Mouse (Mus musculus): Measurements from ENCODE around the gene Sectm1b. TPM values are rescaled to one million over a fixed set of nuclear protein-coding genes. Genes with fewer than 3 reads are reported as not detected.
"Not testable (repeated sequence)": the region's sequence is repeated elsewhere in the genome, so short reads cannot be mapped to it uniquely, and the experiment has no call there.

The Sectm1b gene
- polyA plus RNA-seq, 1 experiment from 2014 or later = not detected

DNA sequence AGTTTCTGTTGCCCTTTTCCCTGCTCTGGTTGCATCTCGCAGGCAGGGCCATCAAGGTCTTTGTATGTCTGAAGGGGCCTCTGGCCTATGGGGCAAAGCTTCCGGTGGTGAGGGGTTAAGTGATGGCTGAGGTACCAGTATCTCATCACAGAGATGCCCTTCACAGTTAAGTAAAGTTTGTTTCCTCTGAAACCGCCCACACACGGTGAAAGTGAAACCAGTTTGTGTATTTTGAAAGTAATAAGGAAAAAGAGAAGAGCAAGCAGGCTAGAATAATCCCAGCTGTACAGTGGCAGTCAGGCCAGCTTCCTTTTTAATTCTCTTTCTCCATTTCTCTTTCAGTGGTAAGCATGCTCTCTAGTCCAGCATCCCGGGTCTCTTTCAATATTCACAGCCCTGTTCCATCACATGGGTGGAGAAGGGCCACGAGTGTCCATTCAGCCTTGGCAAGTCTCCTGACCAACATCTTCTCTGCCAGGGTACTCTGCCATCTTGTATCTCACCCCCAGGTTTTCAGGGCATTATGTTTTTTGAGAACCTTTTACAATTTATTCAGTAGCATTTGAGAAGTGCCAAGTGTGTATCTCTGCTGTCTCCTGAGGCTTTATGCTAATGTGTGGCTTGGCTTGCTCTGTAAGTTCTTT is 19.6 kb upstream of the Sectm1b start:
- DNase-seq (ENCODE audit: low spot score) = no peak
- no peaks in the 10 kb centered on the region for H3K4me1 ChIP-seq (ENCODE audit: control insufficient read depth, insufficient read depth, low read length)
- H3K4me2 ChIP-seq (ENCODE audit: low read depth, severe bottlenecking) = no peak overlapping the region
- no peak overlapping the region for H3K9ac ChIP-seq (ENCODE audit: low read length)
- no peak overlapping the region for H3K27ac ChIP-seq (replicated peaks; ENCODE audit: low read depth, low read length)
- WGBS = 88% methylated on average over 6 of the region's 6 CpGs
- H3K27me3 ChIP-seq (ENCODE audit: control insufficient read depth, insufficient read depth, low read length) = no peaks in the 10 kb centered on the region
- H3K9me3 ChIP-seq (ENCODE audit: control insufficient read depth, low read length) = no peaks in the 10 kb centered on the region
- no peaks in the 10 kb centered on the region for H3K36me3 ChIP-seq (ENCODE audit: control insufficient read depth, insufficient read depth, low read length)
- no peak for ATAC-seq (ENCODE audit: insufficient number of reproducible peaks, low FRiP score, low TSS enrichment, low read depth)
- H3K4me3 ChIP-seq (ENCODE audit: low read depth, low read length) = no peak overlapping the region

GRCm38 (mm10) chr11:121082250-121082649 is 18.9 kb upstream of the Sectm1b start:
- no peak for DNase-seq (ENCODE audit: low spot score)

DNA sequence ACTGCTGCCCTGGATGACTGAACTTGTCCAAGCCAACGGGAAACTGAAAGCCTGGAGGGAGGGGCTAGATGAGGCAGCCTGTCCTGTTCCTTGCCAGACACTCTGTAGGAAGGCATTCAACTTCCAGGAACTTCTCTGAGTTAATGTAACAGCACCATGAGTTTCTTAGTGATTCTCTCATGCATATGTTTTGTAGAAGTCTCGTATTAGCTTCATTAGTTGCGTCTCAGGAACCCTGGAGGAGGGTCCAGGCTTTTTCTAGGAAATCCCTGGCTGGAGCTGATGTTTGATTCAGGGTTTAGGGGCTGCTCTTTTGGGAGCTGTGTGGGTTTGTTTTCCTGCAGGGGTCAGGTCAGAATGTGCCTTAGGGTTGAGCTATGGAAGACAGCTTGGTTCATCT is 17.8 kb upstream of the Sectm1b start, which contains the start of gene Sectm1a:
Sectm1a (minus strand) TSS at position 101 of the 400 bp plus-strand sequence.
- WGBS = 72% methylated on average over 3 of the region's 3 CpGs
- no peak within 1 kb of the TSS for H3K4me2 ChIP-seq (ENCODE audit: low read depth, severe bottlenecking)
- H3K9me3 ChIP-seq (ENCODE audit: control insufficient read depth, low read length) = no peaks in the 10 kb centered on the region
- no peak within 1 kb of the TSS for H3K4me3 ChIP-seq (ENCODE audit: low read depth, low read length)
- H3K9ac ChIP-seq (ENCODE audit: low read length) = no peak within 1 kb of the TSS
- H3K4me1 ChIP-seq (ENCODE audit: control insufficient read depth, insufficient read depth, low read length) = no peaks in the 10 kb centered on the region
- H3K36me3 ChIP-seq (ENCODE audit: control insufficient read depth, insufficient read depth, low read length) = no peaks in the 10 kb centered on the region
- ATAC-seq (ENCODE audit: insufficient number of reproducible peaks, low FRiP score, low TSS enrichment, low read depth) (no peak), DNase-seq (ENCODE audit: low spot score) (no peak)
- H3K27ac ChIP-seq (replicated peaks; ENCODE audit: low read depth, low read length) = no peak within 1 kb of the TSS
- H3K27me3 ChIP-seq (ENCODE audit: control insufficient read depth, insufficient read depth, low read length) = no peaks in the 10 kb centered on the region

More at GRCm38 (mm10) chr11:121082250-121082649, 18.9 kb upstream of the Sectm1b start:
- H3K4me1 ChIP-seq (ENCODE audit: control insufficient read depth, insufficient read depth, low read length) = no peaks in the 10 kb centered on the region
- no peak overlapping the region for H3K4me2 ChIP-seq (ENCODE audit: low read depth, severe bottlenecking)
- H3K27ac ChIP-seq (replicated peaks; ENCODE audit: low read depth, low read length) = no peak overlapping the region
- ATAC-seq (ENCODE audit: insufficient number of reproducible peaks, low FRiP score, low TSS enrichment, low read depth) = no peak
- 80% methylated on average over 3 of the region's 3 CpGs for WGBS
- H3K27me3 ChIP-seq (ENCODE audit: control insufficient read depth, insufficient read depth, low read length) = no peaks in the 10 kb centered on the region
- H3K4me3 ChIP-seq (ENCODE audit: low read depth, low read length) = no peak overlapping the region
- H3K36me3 ChIP-seq (ENCODE audit: control insufficient read depth, insufficient read depth, low read length) = no peaks in the 10 kb centered on the region
- no peaks in the 10 kb centered on the region for H3K9me3 ChIP-seq (ENCODE audit: control insufficient read depth, low read length)
- no peak overlapping the region for H3K9ac ChIP-seq (ENCODE audit: low read length)

DNA sequence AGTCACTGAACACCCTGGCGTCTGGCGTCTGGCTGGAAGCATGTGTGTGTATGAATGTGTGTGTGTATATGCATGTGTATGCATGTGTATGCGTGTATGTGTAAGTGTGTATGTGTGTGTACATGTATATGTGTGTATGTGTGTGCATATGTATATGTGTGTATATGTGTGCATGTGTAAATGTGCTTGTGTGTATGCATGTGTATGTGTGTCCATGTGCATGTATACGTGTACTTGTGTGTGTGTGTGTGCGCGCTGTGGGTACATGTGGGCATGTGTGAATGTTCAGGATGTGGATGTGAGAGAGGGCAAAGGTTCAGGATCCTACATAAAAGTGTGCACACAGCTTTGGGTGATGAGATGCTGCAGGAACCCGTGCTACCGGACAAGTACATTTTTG is 17.0 kb upstream of the Sectm1b start:
- Histone ChIP-seq H3K9ac (ENCODE audit: low read length) (no peak overlapping the region), H3K36me3 (ENCODE audit: control insufficient read depth, insufficient read depth, low read length) (no peaks in the 10 kb centered on the region), H3K9me3 (ENCODE audit: control insufficient read depth, low read length) (no peaks in the 10 kb centered on the region), H3K4me1 (ENCODE audit: control insufficient read depth, insufficient read depth, low read length) (no peaks in the 10 kb centered on the region), H3K27ac (replicated peaks; ENCODE audit: low read depth, low read length) (no peak overlapping the region), H3K4me3 (ENCODE audit: low read depth, low read length) (no peak overlapping the region), H3K27me3 (ENCODE audit: control insufficient read depth, insufficient read depth, low read length) (no peaks in the 10 kb centered on the region), H3K4me2 (ENCODE audit: low read depth, severe bottlenecking) (no peak overlapping the region)
- ATAC-seq (ENCODE audit: insufficient number of reproducible peaks, low FRiP score, low TSS enrichment, low read depth) = no peak
- WGBS = 96% methylated on average over 8 of the region's 8 CpGs
- no peak for DNase-seq (ENCODE audit: low spot score)

DNA sequence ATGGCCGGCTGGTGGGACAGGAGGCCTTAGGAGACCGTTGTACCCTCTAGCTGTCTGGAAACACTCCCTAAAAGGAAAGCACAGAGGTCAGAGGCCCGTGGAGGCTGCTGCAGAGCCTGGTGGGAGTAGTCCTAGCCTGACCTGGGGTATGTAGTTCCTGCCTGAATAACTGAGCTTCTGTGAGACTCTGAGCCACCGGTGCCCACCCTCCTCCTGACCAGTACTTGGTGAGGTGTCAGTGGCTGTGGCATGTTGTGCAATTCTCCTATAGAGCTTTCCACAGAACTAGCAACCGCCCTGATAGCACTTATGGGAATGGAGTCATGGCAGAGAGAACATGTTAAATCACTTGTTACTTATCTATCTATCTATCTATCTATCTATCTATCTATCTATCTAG is 12.3 kb upstream of the Sectm1b start:
- Histone ChIP-seq H3K36me3 (ENCODE audit: control insufficient read depth, insufficient read depth, low read length) (no peaks in the 10 kb centered on the region), H3K4me2 (ENCODE audit: low read depth, severe bottlenecking) (no peak overlapping the region), H3K9me3 (ENCODE audit: control insufficient read depth, low read length) (no peaks in the 10 kb centered on the region), H3K27ac (replicated peaks; ENCODE audit: low read depth, low read length) (no peak overlapping the region), H3K4me3 (ENCODE audit: low read depth, low read length) (no peak overlapping the region), H3K9ac (ENCODE audit: low read length) (no peak overlapping the region), H3K27me3 (ENCODE audit: control insufficient read depth, insufficient read depth, low read length) (no peaks in the 10 kb centered on the region), H3K4me1 (ENCODE audit: control insufficient read depth, insufficient read depth, low read length) (no peaks in the 10 kb centered on the region)
- ATAC-seq (ENCODE audit: insufficient number of reproducible peaks, low FRiP score, low TSS enrichment, low read depth) (no peak), DNase-seq (ENCODE audit: low spot score) (no peak)
- 83% methylated on average over 5 of the region's 5 CpGs for WGBS

GRCm38 (mm10) chr11:121069662-121070061 is 6.3 kb upstream of the Sectm1b start:
- not testable (repeated sequence) for DNase-seq (ENCODE audit: low spot score); H3K9ac ChIP-seq (ENCODE audit: low read length); H3K4me3 ChIP-seq (ENCODE audit: low read depth, low read length); H3K36me3 ChIP-seq (ENCODE audit: control insufficient read depth, insufficient read depth, low read length); ATAC-seq (ENCODE audit: insufficient number of reproducible peaks, low FRiP score, low TSS enrichment, low read depth); H3K27me3 ChIP-seq (ENCODE audit: control insufficient read depth, insufficient read depth, low read length); H3K27ac ChIP-seq (replicated peaks; ENCODE audit: low read depth, low read length); H3K4me2 ChIP-seq (ENCODE audit: low read depth, severe bottlenecking); H3K9me3 ChIP-seq (ENCODE audit: control insufficient read depth, low read length); H3K4me1 ChIP-seq (ENCODE audit: control insufficient read depth, insufficient read depth, low read length)
- WGBS = 91% methylated on average over 11 of the region's 16 CpGs

- H3K4me3 ChIP-seq (ENCODE audit: low read depth, low read length) = no peak overlapping the region
- WGBS = 95% methylated on average over 2 of the region's 2 CpGs
- H3K4me2 ChIP-seq (ENCODE audit: low read depth, severe bottlenecking) = no peak overlapping the region
- H3K27ac ChIP-seq (replicated peaks; ENCODE audit: low read depth, low read length) = no peak overlapping the region
- H3K9ac ChIP-seq (ENCODE audit: low read length) = no peak overlapping the region
- no peaks in the 10 kb centered on the region for H3K9me3 ChIP-seq (ENCODE audit: control insufficient read depth, low read length)
- no peaks in the 10 kb centered on the region for H3K27me3 ChIP-seq (ENCODE audit: control insufficient read depth, insufficient read depth, low read length)
- ATAC-seq (ENCODE audit: insufficient number of reproducible peaks, low FRiP score, low TSS enrichment, low read depth) (no peak), DNase-seq (ENCODE audit: low spot score) (no peak)
- H3K36me3 ChIP-seq (ENCODE audit: control insufficient read depth, insufficient read depth, low read length) = no peaks in the 10 kb centered on the region
- H3K4me1 ChIP-seq (ENCODE audit: control insufficient read depth, insufficient read depth, low read length) = no peaks in the 10 kb centered on the region
Observed at GRCm38 (mm10) chr11:121067895-121068294, 4.5 kb upstream of the Sectm1b start.

DNA sequence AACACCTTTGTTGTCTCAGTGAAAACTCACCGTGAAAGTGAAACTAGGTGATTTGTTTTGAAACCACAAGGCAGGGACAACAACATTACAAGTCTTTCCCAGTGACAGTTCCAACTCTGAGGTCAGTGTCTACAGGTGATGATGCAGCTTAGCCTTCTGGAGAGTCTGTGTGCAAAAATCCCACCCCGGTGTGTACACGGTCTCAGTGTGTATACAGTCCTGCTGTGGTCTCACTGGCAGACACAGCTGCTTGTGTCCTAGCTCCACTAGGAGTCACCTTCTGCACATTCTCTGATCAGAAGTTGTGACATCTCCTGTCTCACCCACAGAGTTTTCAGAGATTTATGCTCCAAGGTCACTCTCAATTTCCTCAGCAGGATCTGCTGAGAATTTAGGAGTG is 828 bp upstream of the Sectm1b start:
- ATAC-seq (ENCODE audit: insufficient number of reproducible peaks, low FRiP score, low TSS enrichment, low read depth) = no peak
- no peak for DNase-seq (ENCODE audit: low spot score)
- H3K4me1 ChIP-seq (ENCODE audit: control insufficient read depth, insufficient read depth, low read length) = no peaks in the 10 kb centered on the region
- H3K36me3 ChIP-seq (ENCODE audit: control insufficient read depth, insufficient read depth, low read length) = no peaks in the 10 kb centered on the region
- H3K9me3 ChIP-seq (ENCODE audit: control insufficient read depth, low read length) = no peaks in the 10 kb centered on the region
- no peak overlapping the region for H3K27ac ChIP-seq (replicated peaks; ENCODE audit: low read depth, low read length)
- H3K4me3 ChIP-seq (ENCODE audit: low read depth, low read length) = no peak overlapping the region
- no peaks in the 10 kb centered on the region for H3K27me3 ChIP-seq (ENCODE audit: control insufficient read depth, insufficient read depth, low read length)
- 86% methylated on average over 3 of the region's 3 CpGs for WGBS
- H3K9ac ChIP-seq (ENCODE audit: low read length) = no peak overlapping the region
- H3K4me2 ChIP-seq (ENCODE audit: low read depth, severe bottlenecking) = no peak overlapping the region

DNA sequence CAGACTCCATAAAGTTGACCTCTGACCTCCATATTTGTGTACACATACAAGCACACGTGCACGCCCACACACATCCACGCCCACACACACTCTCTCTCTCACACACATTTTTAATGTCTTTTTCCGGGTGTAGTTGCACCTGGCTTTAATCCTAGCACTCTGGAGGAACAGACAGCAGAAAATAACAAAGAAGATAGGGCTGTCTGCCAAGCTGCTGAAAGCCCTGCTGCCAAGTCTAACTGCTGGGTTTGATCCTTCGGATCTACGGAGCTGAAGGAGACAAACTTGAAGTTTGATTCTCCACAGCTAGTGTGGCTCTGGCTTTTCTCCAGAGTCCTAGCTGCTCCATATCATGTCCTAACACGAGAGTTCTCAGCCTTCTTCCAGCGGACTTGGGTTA is 1.8 kb downstream of the Sectm1b start:
- WGBS = 84% methylated on average over 8 of the region's 8 CpGs

More for the DNA sequence above, 1.8 kb downstream of the Sectm1b start:
- no peaks in the 10 kb centered on the region for H3K4me1 ChIP-seq (ENCODE audit: control insufficient read depth, insufficient read depth, low read length)
- no peak overlapping the region for H3K4me3 ChIP-seq (ENCODE audit: low read depth, low read length)
- no peaks in the 10 kb centered on the region for H3K36me3 ChIP-seq (ENCODE audit: control insufficient read depth, insufficient read depth, low read length)
- no peak overlapping the region for H3K4me2 ChIP-seq (ENCODE audit: low read depth, severe bottlenecking)
- H3K27me3 ChIP-seq (ENCODE audit: control insufficient read depth, insufficient read depth, low read length) = no peaks in the 10 kb centered on the region
- H3K9me3 ChIP-seq (ENCODE audit: control insufficient read depth, low read length) = no peaks in the 10 kb centered on the region
- H3K9ac ChIP-seq (ENCODE audit: low read length) = no peak overlapping the region
- no peak overlapping the region for H3K27ac ChIP-seq (replicated peaks; ENCODE audit: low read depth, low read length)
- no peak for ATAC-seq (ENCODE audit: insufficient number of reproducible peaks, low FRiP score, low TSS enrichment, low read depth)
- DNase-seq (ENCODE audit: low spot score) = no peak
